Mouse (Mus musculus): ENCODE measurements around the gene Zbtb38.

DNA sequence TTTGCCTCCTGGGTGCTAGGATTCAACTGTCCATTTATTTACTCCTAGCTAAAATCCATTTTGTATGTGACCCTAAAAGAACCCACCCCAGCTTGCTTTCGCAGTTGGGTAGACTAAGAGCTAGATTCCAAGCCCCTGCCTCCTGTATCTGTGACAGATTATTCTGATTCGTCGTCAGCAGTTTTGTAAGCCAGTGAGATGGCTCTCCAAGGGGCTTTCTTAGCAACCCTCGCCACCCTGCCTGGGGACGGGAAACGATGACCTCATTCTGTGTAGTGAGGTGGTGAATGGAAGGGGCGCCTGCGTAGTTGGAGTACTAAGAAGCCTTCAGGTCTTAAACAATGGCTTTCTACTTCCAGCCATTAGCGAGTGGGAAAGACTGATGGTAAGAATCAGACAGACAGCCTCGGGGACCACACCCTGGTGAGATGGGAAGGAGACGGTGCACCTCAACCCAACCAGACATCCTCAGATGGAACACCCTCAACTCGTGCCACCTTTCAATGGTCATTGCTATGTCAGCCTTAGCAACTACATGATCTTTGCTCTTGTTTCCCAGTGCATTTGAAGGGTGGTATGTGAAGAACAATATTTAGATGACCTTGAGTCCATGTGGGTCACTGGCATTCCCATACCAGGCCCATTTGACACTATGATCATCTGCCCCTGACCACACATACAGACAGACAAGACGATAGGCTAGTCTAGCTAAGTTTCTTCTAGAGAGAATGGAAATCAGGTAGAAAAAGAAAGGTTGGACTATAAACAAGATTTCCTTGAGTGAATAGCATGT lies 13.9 kb downstream of the Zbtb38 start:
- no peak for TF ChIP-seq CTCF (IDR thresholded peaks at IDR 0.05; ENCODE audit: low read depth, low read length)
- TF ChIP-seq POLR2A (IDR thresholded peaks at IDR 0.05; ENCODE audit: insufficient read depth, low read length), result no peak

Data from ES-Bruce4 (cell line).